Mouse (Mus musculus): ENCODE measurements around the gene Psen1.

DNA sequence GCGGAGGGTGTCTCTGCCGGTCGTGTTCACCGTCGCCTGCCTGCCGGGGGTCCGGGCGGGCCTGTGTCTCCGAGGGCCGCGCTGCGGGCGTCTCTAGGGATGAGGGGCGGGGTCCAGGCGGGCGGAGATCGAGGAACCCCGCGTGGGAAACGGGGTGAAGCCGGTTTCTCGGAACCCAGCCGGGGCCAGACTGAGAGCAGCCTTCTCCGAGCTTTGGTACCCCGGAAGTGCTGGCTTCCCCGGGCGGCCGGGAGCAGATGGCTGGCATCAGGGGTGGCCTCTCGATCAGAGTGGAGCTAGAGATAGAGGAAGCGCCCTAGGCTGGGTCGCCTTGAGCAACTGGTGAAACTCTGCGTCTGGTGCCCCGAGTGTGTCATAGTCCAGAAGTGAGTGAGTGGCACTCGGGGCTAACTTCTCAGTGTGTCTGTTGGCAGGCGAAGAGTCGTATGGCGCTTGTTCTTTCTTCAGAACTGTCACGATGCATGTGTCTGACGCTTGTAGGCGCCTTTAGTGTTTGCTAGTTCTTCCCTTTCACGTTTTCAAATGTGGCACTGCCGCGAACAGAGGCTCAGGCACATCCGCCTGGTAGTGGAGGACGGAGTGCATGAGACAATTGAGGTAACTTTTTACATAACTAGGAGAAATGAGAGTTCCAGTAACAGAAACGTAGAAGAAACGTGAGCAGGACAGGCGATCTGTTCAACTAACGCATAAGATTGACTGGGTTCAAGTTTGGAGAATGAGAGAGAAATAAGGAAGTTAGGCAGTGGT, 549 bp downstream of the Psen1 start:
- no peak for TF ChIP-seq CTCF (IDR thresholded peaks at IDR 0.05; ENCODE audit: low read depth)
- no peak for TF ChIP-seq EP300 (IDR thresholded peaks at IDR 0.05; ENCODE audit: low read depth)

All from liver, embryonic 14.5 days (tissue).